Mouse (Mus musculus) stomach, embryonic 14.5 days (tissue): ENCODE measurements at regions not wholly inside any gene's neighbourhood (a gene's known extent, or its start where the extent isn't known, plus 50 kb on each side); places are given as distances from the start of the nearest gene placed in this dataset.

Source experiments
- ATAC-seq: fragments of 200-750 bp; cut with Nextera tagmentation; 2 replicates; pipeline ENCODE4 v1.8.0; 2017; ENCODE audit warnings: low read depth, moderate TSS enrichment; ENCODE audit not compliant: insufficient number of reproducible peaks, insufficient read depth, low FRiP score
- H3K27ac ChIP-seq: fragments of 300-500 bp; sonication (generic); 2 replicates; pipeline ENCODE4 v1.5.1; 2014; ENCODE audit warnings: mild to moderate bottlenecking, low read length, moderate library complexity, mixed read lengths
- H3K27me3 ChIP-seq: fragments of 300-500 bp; sonication (generic); 2 replicates; pipeline ENCODE4 v1.6.1; 2014; ENCODE audit warnings: low read length, control low read depth, mixed read lengths; ENCODE audit not compliant: control insufficient read depth, insufficient read depth
- H3K36me3 ChIP-seq: fragments of 300-500 bp; sonication (generic); 2 replicates; pipeline ENCODE4 v1.6.1; 2014; ENCODE audit warnings: mild to moderate bottlenecking, control low read depth, low read length, moderate library complexity, mixed read lengths; ENCODE audit not compliant: control insufficient read depth, insufficient read depth
- H3K4me1 ChIP-seq: fragments of 300-500 bp; sonication (generic); 2 replicates; pipeline ENCODE4 v1.6.1; 2014; ENCODE audit warnings: low read length, control low read depth, mixed read lengths; ENCODE audit not compliant: control insufficient read depth, insufficient read depth
- H3K4me2 ChIP-seq: fragments of 300-500 bp; sonication (generic); replicated peaks from 2 replicates; pipeline ENCODE4 v1.6.1; 2014; ENCODE audit warnings: low read depth, low read length, control low read depth
- H3K4me3 ChIP-seq: fragments of 300-500 bp; sonication (generic); 2 replicates; pipeline ENCODE4 v1.5.1; 2014; ENCODE audit warnings: low read depth, low read length, control low read depth
- H3K9ac ChIP-seq: fragments of 300-500 bp; sonication (generic); replicated peaks from 2 replicates; pipeline ENCODE4 v1.6.1; 2014; ENCODE audit warnings: low read depth, mild to moderate bottlenecking, control low read depth, low read length, moderate library complexity, mixed read lengths
- H3K9me3 ChIP-seq: fragments of 300-500 bp; sonication (generic); 2 replicates; pipeline ENCODE4 v1.6.1; 2016; ENCODE audit warnings: low read depth, low read length, control low read depth; ENCODE audit not compliant: control insufficient read depth
- WGBS: fragments of 180-500 bp; shearing (Covaris S2); extraction: QIAGEN DNeasy Blood & Tissue Kit; methylation state at CpG from one replicate; pipeline ENCODE4 v1.1.7; 2014; 5-methylcytosine and 5-hydroxymethylcytosine counted together

DNA sequence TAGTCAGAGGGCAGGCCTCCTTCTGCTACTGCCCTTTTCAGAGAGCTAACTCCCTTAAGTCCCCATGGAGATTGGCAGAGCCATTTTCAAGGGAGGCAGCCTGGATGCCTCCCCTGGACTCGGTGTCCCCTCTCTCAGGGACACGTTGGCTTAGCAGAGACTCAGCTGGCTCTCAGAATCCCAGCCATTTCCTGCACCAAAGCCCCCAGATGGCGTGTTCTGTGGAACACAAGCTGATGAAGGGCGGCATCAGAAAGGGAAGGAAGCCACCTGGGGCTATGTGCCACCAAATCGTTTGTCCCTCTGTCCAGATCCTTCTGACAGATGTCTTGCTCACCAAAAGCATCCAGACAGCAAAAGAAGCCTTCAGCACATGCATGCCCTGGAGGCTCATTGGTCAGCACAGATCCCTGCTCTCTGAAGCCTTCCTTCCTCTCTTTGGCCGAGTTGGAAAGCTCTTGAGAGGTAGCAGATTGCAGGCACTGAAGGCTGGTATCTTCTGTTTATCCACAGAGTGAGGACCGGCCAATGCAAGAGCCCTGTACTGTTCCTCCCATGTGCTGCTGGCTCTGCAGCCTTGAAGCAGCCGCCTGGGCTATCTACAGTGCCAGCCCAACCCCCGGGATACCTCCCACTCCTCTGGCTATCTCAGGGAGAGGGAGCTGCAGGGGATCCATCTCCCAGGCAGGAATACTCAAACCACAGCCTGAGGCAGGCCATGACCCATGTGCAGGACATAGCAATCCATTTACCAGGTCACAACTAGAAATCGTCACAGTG, 325.4 kb upstream of the Prox1 start:
- H3K4me1 ChIP-seq, result no peaks in the 10 kb centered on the region
- H3K27ac ChIP-seq, result no peak overlapping the region
- H3K4me2 ChIP-seq, result no peak overlapping the region
- no peaks in the 10 kb centered on the region for H3K36me3 ChIP-seq
- no peaks in the 10 kb centered on the region for H3K27me3 ChIP-seq
- H3K9me3 ChIP-seq, result no peaks in the 10 kb centered on the region
- 55% methylated on average over 10 of the region's 10 CpGs for WGBS
- ATAC-seq, result no peak
- no peak overlapping the region for H3K4me3 ChIP-seq
- no peak overlapping the region for H3K9ac ChIP-seq

DNA sequence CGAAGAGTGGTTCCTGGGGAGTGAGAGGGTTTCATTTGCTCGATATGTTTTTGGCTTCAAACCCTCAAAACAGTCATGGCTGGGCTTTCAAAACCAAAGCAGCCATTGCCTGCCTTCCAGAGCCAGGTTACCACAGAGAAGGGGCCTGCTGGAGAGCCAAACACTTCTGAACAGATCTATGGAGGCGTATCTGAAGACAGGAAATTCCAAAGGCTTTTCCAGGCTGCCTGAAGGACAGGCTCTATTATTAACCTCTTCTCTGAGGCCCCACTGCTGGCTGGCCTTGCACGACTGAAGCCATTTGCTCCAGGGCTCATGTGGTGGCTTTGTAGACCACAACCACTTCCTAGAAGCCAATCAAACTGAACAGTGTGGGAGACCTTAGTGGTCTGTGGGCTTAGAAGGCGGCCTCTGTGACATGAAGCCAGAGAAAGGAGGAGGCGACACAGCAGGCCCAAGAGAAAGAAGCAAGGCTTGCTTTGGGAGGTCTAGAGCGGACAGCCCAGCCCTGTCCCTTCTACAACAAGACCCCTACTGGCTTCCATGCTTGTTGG, 316.1 kb upstream of the Prox1 start:
- ATAC-seq, result no peak
- Histone ChIP-seq H3K27me3 (no peaks in the 10 kb centered on the region), H3K4me3 (no peak overlapping the region), H3K9ac (no peak overlapping the region), H3K4me1 (no peaks in the 10 kb centered on the region), H3K4me2 (no peak overlapping the region), H3K36me3 (no peaks in the 10 kb centered on the region), H3K9me3 (peaks cover 3% of the 10 kb centered on the region; the same call in 1 of the 2 replicates), H3K27ac (no peak overlapping the region)
- WGBS, result 64% methylated on average over 7 of the region's 7 CpGs

DNA sequence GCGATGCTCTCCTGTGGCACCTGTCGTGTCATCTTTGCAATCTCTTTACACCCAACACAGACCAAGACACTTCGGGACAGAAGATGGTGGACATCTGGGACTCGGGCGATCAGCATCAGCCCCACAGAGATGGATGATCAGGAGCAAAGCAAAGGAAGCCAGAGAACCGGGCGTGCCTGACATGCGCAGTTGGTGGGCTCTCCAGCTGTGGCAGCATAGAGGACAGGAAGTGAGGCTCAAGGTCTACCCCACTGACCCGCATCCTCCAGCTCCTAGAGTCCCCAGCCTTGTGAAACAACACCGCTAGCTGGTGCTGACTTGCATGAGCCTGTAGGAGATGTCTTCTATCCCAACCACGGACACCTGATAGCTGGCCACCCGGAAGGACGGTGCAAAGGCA, 312.9 kb upstream of the Prox1 start:
- WGBS, result 83% methylated on average over 13 of the region's 13 CpGs
- Histone ChIP-seq H3K9me3 (peaks cover 3% of the 10 kb centered on the region; the same call in 1 of the 2 replicates), H3K4me2 (no peak overlapping the region), H3K4me3 (no peak overlapping the region), H3K27me3 (no peaks in the 10 kb centered on the region), H3K36me3 (no peaks in the 10 kb centered on the region), H3K4me1 (no peaks in the 10 kb centered on the region), H3K27ac (no peak overlapping the region), H3K9ac (no peak overlapping the region)
- ATAC-seq, result no peak

GRCm38 (mm10) chr1:190481071-190481470, 310.6 kb upstream of the Prox1 start:
- Histone ChIP-seq H3K4me2 (no peak overlapping the region), H3K36me3 (no peaks in the 10 kb centered on the region), H3K9ac (no peak overlapping the region), H3K27ac (no peak overlapping the region), H3K27me3 (no peaks in the 10 kb centered on the region), H3K9me3 (peaks cover 3% of the 10 kb centered on the region; the same call in 1 of the 2 replicates), H3K4me1 (no peaks in the 10 kb centered on the region), H3K4me3 (no peak overlapping the region)
- 69% methylated on average over 11 of the region's 11 CpGs for WGBS
- no peak for ATAC-seq

DNA sequence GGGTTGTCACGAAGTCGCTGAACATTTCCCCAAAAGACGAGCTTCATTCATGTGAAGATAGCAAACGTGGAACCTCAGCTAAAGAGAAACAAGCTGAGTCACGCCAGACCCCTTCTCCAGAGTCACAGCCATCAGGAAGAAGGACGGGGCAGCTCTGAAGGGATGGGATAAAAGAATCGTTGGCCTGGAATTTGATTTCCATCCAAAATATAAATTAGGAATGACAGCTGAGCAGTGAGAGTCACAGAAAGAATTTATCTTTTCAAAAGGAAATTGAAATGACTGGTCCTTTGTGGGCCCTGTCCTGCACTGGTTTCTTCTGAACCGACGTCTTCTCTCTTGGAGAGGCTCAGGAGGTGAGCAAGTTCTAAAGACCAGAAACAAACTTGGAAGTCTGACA, 310.1 kb upstream of the Prox1 start:
- 69% methylated on average over 9 of the region's 9 CpGs for WGBS

DNA sequence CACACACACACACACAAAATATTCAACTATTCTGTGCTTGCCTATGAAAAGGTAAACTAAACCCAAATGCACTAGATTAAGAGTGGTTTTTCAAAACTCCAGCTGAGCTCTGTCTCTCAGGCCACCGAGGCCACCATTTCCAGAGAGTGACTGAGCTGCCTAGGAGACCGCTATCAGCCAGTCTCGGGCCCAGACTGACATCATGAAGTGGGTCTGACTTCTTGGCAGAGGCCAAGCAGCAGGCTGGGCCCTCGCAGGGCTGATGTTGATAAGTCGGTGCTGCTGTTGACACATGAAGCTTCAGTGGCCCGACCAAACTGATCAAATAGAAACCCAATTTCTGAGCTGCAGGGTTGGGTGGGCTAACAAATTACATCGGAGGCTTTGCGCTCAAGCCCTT, 302.2 kb upstream of the Prox1 start:
- Histone ChIP-seq H3K4me3 (no peak overlapping the region), H3K9me3 (no peaks in the 10 kb centered on the region), H3K27me3 (no peaks in the 10 kb centered on the region), H3K4me1 (no peaks in the 10 kb centered on the region), H3K9ac (no peak overlapping the region), H3K36me3 (no peaks in the 10 kb centered on the region), H3K27ac (no peak overlapping the region), H3K4me2 (no peak overlapping the region)
- WGBS, result 62% methylated on average over 8 of the region's 8 CpGs
- no peak for ATAC-seq

More for the DNA sequence above, 310.1 kb upstream of the Prox1 start:
- Histone ChIP-seq H3K9me3 (peaks cover 3% of the 10 kb centered on the region; the same call in 1 of the 2 replicates), H3K36me3 (no peaks in the 10 kb centered on the region), H3K27me3 (no peaks in the 10 kb centered on the region), H3K27ac (no peak overlapping the region), H3K9ac (no peak overlapping the region), H3K4me2 (no peak overlapping the region), H3K4me1 (no peaks in the 10 kb centered on the region), H3K4me3 (no peak overlapping the region)
- ATAC-seq, result no peak

- no peak overlapping the region for H3K9ac ChIP-seq
- no peak for ATAC-seq
- 59% methylated on average over 9 of the region's 9 CpGs for WGBS
- H3K4me3 ChIP-seq, result no peak overlapping the region
- no peak overlapping the region for H3K4me2 ChIP-seq
- H3K9me3 ChIP-seq, result no peaks in the 10 kb centered on the region
- no peaks in the 10 kb centered on the region for H3K4me1 ChIP-seq
- H3K27me3 ChIP-seq, result no peaks in the 10 kb centered on the region
- no peaks in the 10 kb centered on the region for H3K36me3 ChIP-seq
- no peak overlapping the region for H3K27ac ChIP-seq
Observed at GRCm38 (mm10) chr1:190470336-190470735, 299.8 kb upstream of the Prox1 start.

GRCm38 (mm10) chr1:190457541-190458061, 287.1 kb upstream of the Prox1 start:
- H3K4me2 ChIP-seq, result no peak overlapping the region
- peaks cover 8% of the 10 kb centered on the region; the same call in 1 of the 2 replicates for H3K4me1 ChIP-seq
- no peak for ATAC-seq
- H3K27me3 ChIP-seq, result no peaks in the 10 kb centered on the region
- H3K9me3 ChIP-seq, result no peaks in the 10 kb centered on the region
- WGBS, result 31% methylated on average over 12 of the region's 12 CpGs
- no peak overlapping the region; the same call in 1 of the 2 replicates for H3K27ac ChIP-seq
- no peaks in the 10 kb centered on the region for H3K36me3 ChIP-seq
- no peak overlapping the region for H3K9ac ChIP-seq
- no peak overlapping the region for H3K4me3 ChIP-seq
